9 mouse cellular contexts compared by ENCODE assay signal in the genomic region with DNA sequence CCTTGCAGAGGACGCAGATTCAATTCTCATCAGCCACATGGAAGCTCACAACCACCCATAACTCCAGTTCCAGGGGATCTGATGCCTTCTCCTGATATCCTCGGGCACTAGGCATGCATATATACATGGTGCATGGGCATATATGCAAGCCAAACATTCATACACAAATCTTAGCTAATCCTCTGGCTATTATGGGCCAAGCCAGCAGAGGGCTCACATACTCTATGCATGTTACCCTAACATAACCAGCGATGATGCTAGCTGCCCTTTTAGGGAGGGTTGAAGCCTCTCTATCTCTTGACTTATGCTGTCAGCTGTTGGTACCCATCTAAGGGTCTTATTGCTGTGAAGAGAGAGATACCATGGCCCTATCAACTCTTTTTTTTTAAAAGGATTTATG. TPM values are rescaled to one million over a fixed set of nuclear protein-coding genes. Genes with fewer than 3 reads are reported as not detected.
DNase-seq lines count a peak whose midpoint lies in the region; ATAC-seq and TF ChIP-seq lines count a peak whose summit lies in the region.
"Had no signal": no experiment of that assay in that cellular context is flagged by ENCODE, and none has a peak within 500 bp of the region (broad histone marks: within the 10 kb centered on the region; RNA-seq: fewer than 3 reads in every experiment).

No protein-coding gene starts in this region.

- 0 out of 2 replicates have a peak, but pooled peaks cover 4% of the 10 kb centered on the region for H3K4me1 ChIP-seq in liver, embryonic 11.5 days (replicated peaks; ENCODE audit: control insufficient read depth, insufficient read depth, low read length)
- no peaks in the 10 kb centered on the region; the same call in 1 of the 2 replicates for H3K4me1 ChIP-seq in cerebellum, adult 2 months (ENCODE audit: control insufficient read depth, insufficient read depth, low read length)
- 0 out of 2 replicates have a peak, but pooled peaks cover under 1% of the 10 kb centered on the region for H3K4me1 ChIP-seq in lung, embryonic 14.5 days (ENCODE audit: insufficient read depth)

- no peaks in the 10 kb centered on the region for H3K36me3 ChIP-seq in liver, embryonic 11.5 days (ENCODE audit: control insufficient read depth, insufficient read depth, low read length)
- no peaks in the 10 kb centered on the region for H3K36me3 ChIP-seq in lung, embryonic 14.5 days (ENCODE audit: insufficient read depth)
- H3K36me3 ChIP-seq: liver, embryonic 15.5 days had no signal

- H3K9ac ChIP-seq in liver, embryonic 11.5 days (ENCODE audit: low read depth, low read length), result no peak overlapping the region
- H3K9ac ChIP-seq in lung, embryonic 14.5 days, result no peak overlapping the region
- H3K9ac ChIP-seq: liver, embryonic 15.5 days had no signal

- H3K4me3 ChIP-seq in liver, embryonic 11.5 days (ENCODE audit: low read depth, low read length), result no peak overlapping the region
- no peak overlapping the region for H3K4me3 ChIP-seq in cerebellum, adult 2 months (replicated peaks; ENCODE audit: insufficient read depth, low read depth, low read length)
- H3K4me3 ChIP-seq in lung, embryonic 14.5 days (ENCODE audit: low read depth, low read length), result no peak overlapping the region
- H3K4me3 ChIP-seq: erythroblast, embryonic 14.5 days; liver, embryonic 15.5 days had no signal

- POLR2A ChIA-PET in Patski (lab: Charles Lee), result no interaction called here

- DNase-seq in liver, result peak; percentile 65
- no peak for DNase-seq in liver, embryonic 11.5 days (ENCODE audit: low spot score)
- DNase-seq in Patski (ENCODE audit: low read depth, low spot score), result no peak
- peak; percentile 27 to 47 for DNase-seq in cerebellum, adult 2 months
- DNase-seq in induced T-regulatory cell, adult 2 months (ENCODE audit: low read depth), result peak; percentile 69
- peak; percentile 75 for DNase-seq in lung, embryonic 14.5 days
- DNase-seq in spleen, postnatal 10 days (ENCODE audit: low spot score in 2 of 2), result peak; percentile 63 to 78

- TF ChIP-seq POLR2A in cerebellum, adult 2 months (IDR thresholded peaks at IDR 0.05; ENCODE audit: borderline replicate concordance, insufficient read depth, low read length), result no peak

- ATAC-seq in liver, embryonic 11.5 days (replicated peaks; ENCODE audit: low FRiP score), result no peak; the same call in 1 of the 2 replicates
- ATAC-seq in Patski, result no peak
- ATAC-seq in lung, embryonic 14.5 days (ENCODE audit: insufficient read depth), result no peak

- H3K4me2 ChIP-seq in liver, embryonic 11.5 days, result no peak overlapping the region
- H3K4me2 ChIP-seq in lung, embryonic 14.5 days, result no peak overlapping the region
- H3K4me2 ChIP-seq: liver, embryonic 15.5 days had no signal

- peak; percentile 56 for TF ChIP-seq CTCF in Patski (IDR thresholded peaks at IDR 0.05)
- TF ChIP-seq CTCF in cerebellum, adult 2 months (IDR thresholded peaks at IDR 0.05; ENCODE audit: borderline replicate concordance, insufficient read depth, low read depth, low read length), result peak; percentile 42; the same call in 1 of the 2 replicates
- TF ChIP-seq CTCF in lung, embryonic 14.5 days (IDR thresholded peaks at IDR 0.05; ENCODE audit: low read depth), result peak; percentile 73

- in situ Hi-C loops in Patski (cut with MboI; ENCODE audit: low pct_unique_long_range_greater_than_20kb), result loop anchor here (5.0 kb wide), 1 partner anchor 79 kb away; no protein-coding TSS in a partner anchor

- CTCF ChIA-PET in Patski (lab: Charles Lee), result interaction anchor here (1.2 to 1.5 kb wide), 3 partner anchors 13 to 82 kb away, joined by 3 to 7 read pairs (median 4); no protein-coding TSS in a partner anchor

- no peaks in the 10 kb centered on the region for H3K27me3 ChIP-seq in liver, embryonic 11.5 days (replicated peaks; ENCODE audit: control insufficient read depth, insufficient read depth, low read length)
- H3K27me3 ChIP-seq in Patski, result no peaks in the 10 kb centered on the region
- no peaks in the 10 kb centered on the region for H3K27me3 ChIP-seq in cerebellum, adult 2 months (ENCODE audit: control insufficient read depth, insufficient read depth, low read length)
- no peaks in the 10 kb centered on the region for H3K27me3 ChIP-seq in lung, embryonic 14.5 days (ENCODE audit: insufficient read depth, low read length)
- H3K27me3 ChIP-seq: liver, embryonic 15.5 days had no signal

- no peak overlapping the region for H3K27ac ChIP-seq in liver, embryonic 11.5 days (ENCODE audit: low read depth, low read length)
- H3K27ac ChIP-seq in cerebellum, adult 2 months (ENCODE audit: insufficient read depth, low read length), result no peak overlapping the region
- H3K27ac ChIP-seq in lung, embryonic 14.5 days (ENCODE audit: low read depth), result no peak overlapping the region
- H3K27ac ChIP-seq: liver, embryonic 15.5 days had no signal

- no peaks in the 10 kb centered on the region for H3K9me3 ChIP-seq in liver, embryonic 11.5 days (ENCODE audit: control insufficient read depth, low read length)
- no peaks in the 10 kb centered on the region for H3K9me3 ChIP-seq in lung, embryonic 14.5 days (ENCODE audit: low read depth, low read length)
- H3K9me3 ChIP-seq: liver, embryonic 15.5 days had no signal

- 42% methylated on average over 3 of the region's 3 CpGs for WGBS in liver, embryonic 11.5 days
- 32% methylated on average over 3 of the region's 3 CpGs for whole genome bisulfite sequencing in cerebellum, adult 2 months
- WGBS in lung, embryonic 14.5 days, result 30% methylated on average over 3 of the region's 3 CpGs

RNA-seq across cellular contexts. Expression of a gene that starts 4.3 kb away (rescaled TPM):
- polyA plus RNA-seq in liver, embryonic 11.5 days (2014; fragmentation: Nextera tagmentation; extraction: Ambion mirVana), result 44.5 and 46.0 TPM in 2 replicates
- polyA plus RNA-seq in Patski (2021), result 18.6 TPM
- polyA plus RNA-seq in cerebellum, adult 2 months (2012; rRNA removed), result 29.8 and 30.7 TPM in 2 replicates
- polyA plus RNA-seq in lung, embryonic 14.5 days (2014; fragmentation: Nextera tagmentation; extraction: Ambion mirVana), result 26.6 and 29.9 TPM in 2 replicates

RNA-seq across cellular contexts. Expression of a gene that starts 35.8 kb away (rescaled TPM):
- 91.7 and 99.2 TPM in 2 replicates for polyA plus RNA-seq in liver, embryonic 11.5 days (2014; fragmentation: Nextera tagmentation; extraction: Ambion mirVana)
- polyA plus RNA-seq in Patski (2021), result 144 TPM
- 68.1 and 70.2 TPM in 2 replicates for polyA plus RNA-seq in cerebellum, adult 2 months (2012; rRNA removed)
- polyA plus RNA-seq in lung, embryonic 14.5 days (2014; fragmentation: Nextera tagmentation; extraction: Ambion mirVana), result 83.9 and 86.8 TPM in 2 replicates

RNA-seq across cellular contexts. Expression of a gene that starts 43.5 kb away (rescaled TPM):
- polyA plus RNA-seq in liver, embryonic 11.5 days (2014; fragmentation: Nextera tagmentation; extraction: Ambion mirVana), result 35.3 and 37.6 TPM in 2 replicates
- 24.6 TPM for polyA plus RNA-seq in Patski (2021)
- 33.5 and 33.9 TPM in 2 replicates for polyA plus RNA-seq in cerebellum, adult 2 months (2012; rRNA removed)
- polyA plus RNA-seq in lung, embryonic 14.5 days (2014; fragmentation: Nextera tagmentation; extraction: Ambion mirVana), result 38.4 and 39.6 TPM in 2 replicates

RNA-seq across cellular contexts. Expression of a gene that starts 45.6 kb away (rescaled TPM):
- 34.3 and 36.9 TPM in 2 replicates for polyA plus RNA-seq in liver, embryonic 11.5 days (2014; fragmentation: Nextera tagmentation; extraction: Ambion mirVana)
- polyA plus RNA-seq in Patski (2021), result 104 TPM
- 22.3 and 23.0 TPM in 2 replicates for polyA plus RNA-seq in cerebellum, adult 2 months (2012; rRNA removed)
- polyA plus RNA-seq in lung, embryonic 14.5 days (2014; fragmentation: Nextera tagmentation; extraction: Ambion mirVana), result 33.9 and 37.8 TPM in 2 replicates

Comparison
In these comparisons a context has a peak if more than half of its experiments do, and no peak if none do; other contexts are left out.
1. DNase-seq: peak in liver (single experiment), cerebellum, adult 2 months (2 of 2), induced T-regulatory cell, adult 2 months (single experiment), lung, embryonic 14.5 days (single experiment) and spleen, postnatal 10 days (2 of 2); none in liver, embryonic 11.5 days (single experiment) and Patski (single experiment).
2. Peak in every context shown above with its lines, with median percentiles within 50 percentile points of each other: CTCF ChIP-seq.